Mouse (Mus musculus): Measurements from ENCODE around the gene Dock3.

- no peak for TF ChIP-seq CTCF (IDR thresholded peaks at IDR 0.05; ENCODE audit: borderline replicate concordance, extremely low read depth, insufficient read depth, insufficient read length)
- TF ChIP-seq POLR2A (IDR thresholded peaks at IDR 0.05; ENCODE audit: borderline replicate concordance, extremely low read depth, insufficient read depth, insufficient read length, poor library complexity, severe bottlenecking), result no peak
Observed at GRCm38 (mm10) chr9:107250416-107251337, 19.0 kb upstream of the Dock3 start.

All from brain, embryonic 14.5 days (tissue).